Mouse (Mus musculus): ENCODE measurements around the gene Nr6a1. TPM values are rescaled to one million over a fixed set of nuclear protein-coding genes. Genes with fewer than 3 reads are reported as not detected.

Nr6a1 gene
- total and polyA plus RNA-seq, 3 experiments = 0.81 to 12.0 (median 7.7) TPM

DNA sequence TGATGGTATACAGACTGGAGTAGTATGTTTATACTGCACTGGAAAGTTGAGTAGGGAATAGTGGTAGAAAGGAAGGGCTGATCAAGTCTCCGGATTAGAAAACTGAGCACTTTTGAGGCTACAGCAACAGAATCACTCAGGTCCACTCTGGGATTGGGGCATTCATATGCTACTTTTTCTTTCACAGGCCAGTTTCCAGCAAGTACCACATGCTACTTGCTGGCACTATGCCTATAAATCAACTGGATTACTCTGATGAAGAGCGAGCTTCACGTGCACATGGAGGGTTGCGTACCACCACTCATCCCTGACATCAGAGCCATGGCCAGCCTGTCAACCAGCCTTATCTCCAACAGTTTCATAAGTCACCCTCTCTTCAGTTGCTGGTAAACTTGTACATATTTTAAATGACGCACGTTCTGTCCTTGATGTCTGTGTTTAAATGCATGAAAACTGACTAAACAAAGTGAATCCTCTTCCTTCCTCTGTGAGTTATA, 197.1 kb downstream of the Nr6a1 start:
- Histone ChIP-seq H3K9me3 (replicated peaks) (no peaks in the 10 kb centered on the region), H3K4me3 (ENCODE audit: low read depth, low read length) (no peak overlapping the region), H3K36me3 (replicated peaks) (peaks cover 16% of the 10 kb centered on the region), H3K27me3 (ENCODE audit: insufficient read depth, low read length) (no peaks in the 10 kb centered on the region), H3K4me1 (ENCODE audit: insufficient read depth, low read depth, low read length) (no peaks in the 10 kb centered on the region)
- ATAC-seq (ENCODE audit: extremely low read depth, insufficient number of reproducible peaks, low FRiP score, poor library complexity, severe bottlenecking) (no peak), DNase-seq (ENCODE audit: low spot score) (no peak)
- TF ChIP-seq TAL1 (conservative IDR thresholded peaks at IDR 0.05; ENCODE audit: low read depth, low read length) (no peak), GATA1 (IDR thresholded peaks at IDR 0.05; ENCODE audit: borderline replicate concordance, low read length) (no peak), POLR2AphosphoS5 (IDR thresholded peaks at IDR 0.05; ENCODE audit: insufficient replicate concordance, low read depth, low read length) (no peak), GATA2 (IDR thresholded peaks at IDR 0.05; ENCODE audit: borderline replicate concordance, low read depth, low read length) (no peak), CTCF (IDR thresholded peaks at IDR 0.05; ENCODE audit: low read depth, low read length) (no peak)

DNA sequence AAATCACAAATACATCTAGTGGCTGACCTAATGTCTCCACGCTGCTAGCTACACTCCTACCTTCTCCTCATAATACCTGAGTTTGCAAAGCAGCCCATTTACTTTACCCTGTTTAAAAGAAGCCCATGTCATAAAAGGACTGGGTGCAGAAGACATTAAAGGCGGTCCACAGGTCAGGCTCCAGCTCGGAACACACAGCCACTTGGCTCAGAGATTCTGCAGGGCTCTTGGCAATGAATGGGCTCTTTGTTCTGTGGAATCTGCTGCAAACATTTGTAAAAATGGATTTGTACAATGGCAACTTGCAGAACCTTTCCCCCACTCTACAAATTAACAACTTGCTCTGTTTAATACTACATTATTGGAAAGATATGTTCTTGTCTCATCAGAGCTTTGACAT, 202.1 kb downstream of the Nr6a1 start:
- peaks cover 10% of the 10 kb centered on the region for H3K36me3 ChIP-seq (replicated peaks)
- DNase-seq (ENCODE audit: low spot score) (no peak), ATAC-seq (ENCODE audit: extremely low read depth, insufficient number of reproducible peaks, low FRiP score, poor library complexity, severe bottlenecking) (no peak)
- H3K4me3 ChIP-seq (ENCODE audit: low read depth, low read length) = no peak overlapping the region
- H3K27me3 ChIP-seq (ENCODE audit: insufficient read depth, low read length) = peaks cover 4% of the 10 kb centered on the region; the same call in 1 of the 2 replicates
- H3K4me1 ChIP-seq (ENCODE audit: insufficient read depth, low read depth, low read length) = 0 out of 2 replicates have a peak, but pooled peaks cover 6% of the 10 kb centered on the region
- H3K9me3 ChIP-seq (replicated peaks) = no peaks in the 10 kb centered on the region
- TF ChIP-seq GATA1 (IDR thresholded peaks at IDR 0.05; ENCODE audit: borderline replicate concordance, low read length) (no peak), CTCF (IDR thresholded peaks at IDR 0.05; ENCODE audit: low read depth, low read length) (no peak), TAL1 (conservative IDR thresholded peaks at IDR 0.05; ENCODE audit: low read depth, low read length) (no peak), POLR2AphosphoS5 (IDR thresholded peaks at IDR 0.05; ENCODE audit: insufficient replicate concordance, low read depth, low read length) (no peak), GATA2 (IDR thresholded peaks at IDR 0.05; ENCODE audit: borderline replicate concordance, low read depth, low read length) (no peak)

DNA sequence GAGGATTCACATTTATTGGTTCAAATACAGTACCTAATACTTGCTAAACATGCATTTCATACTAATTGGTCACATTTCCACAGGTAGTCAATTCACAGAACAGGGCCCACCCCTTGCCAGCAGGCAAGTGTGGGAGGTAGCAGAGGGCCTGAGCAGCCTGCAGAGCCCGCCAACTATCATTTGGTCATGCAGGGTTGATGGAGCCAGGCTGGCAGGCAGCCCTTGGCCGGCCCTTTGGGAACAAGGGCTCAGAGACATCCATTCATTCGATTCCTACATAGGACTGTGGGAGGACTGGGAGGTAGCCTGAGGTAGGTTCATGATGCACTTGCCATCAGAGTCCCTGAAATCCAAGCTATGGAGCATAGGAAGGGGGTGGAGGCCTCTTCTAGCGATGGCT, 204.1 kb downstream of the Nr6a1 start:
- Histone ChIP-seq H3K4me1 (ENCODE audit: insufficient read depth, low read depth, low read length) (peaks cover 25% of the 10 kb centered on the region), H3K36me3 (replicated peaks) (peaks cover 6% of the 10 kb centered on the region), H3K9me3 (replicated peaks) (no peaks in the 10 kb centered on the region), H3K27me3 (ENCODE audit: insufficient read depth, low read length) (peaks cover 4% of the 10 kb centered on the region; the same call in 1 of the 2 replicates), H3K4me3 (ENCODE audit: low read depth, low read length) (no peak overlapping the region)
- no peak for DNase-seq (ENCODE audit: low spot score)
- TF ChIP-seq TAL1 (conservative IDR thresholded peaks at IDR 0.05; ENCODE audit: low read depth, low read length) (no peak), POLR2AphosphoS5 (IDR thresholded peaks at IDR 0.05; ENCODE audit: insufficient replicate concordance, low read depth, low read length) (no peak), CTCF (IDR thresholded peaks at IDR 0.05; ENCODE audit: low read depth, low read length) (no peak), GATA1 (IDR thresholded peaks at IDR 0.05; ENCODE audit: borderline replicate concordance, low read length) (no peak), GATA2 (IDR thresholded peaks at IDR 0.05; ENCODE audit: borderline replicate concordance, low read depth, low read length) (no peak)
- ATAC-seq (ENCODE audit: extremely low read depth, insufficient number of reproducible peaks, low FRiP score, poor library complexity, severe bottlenecking) = no peak

DNA sequence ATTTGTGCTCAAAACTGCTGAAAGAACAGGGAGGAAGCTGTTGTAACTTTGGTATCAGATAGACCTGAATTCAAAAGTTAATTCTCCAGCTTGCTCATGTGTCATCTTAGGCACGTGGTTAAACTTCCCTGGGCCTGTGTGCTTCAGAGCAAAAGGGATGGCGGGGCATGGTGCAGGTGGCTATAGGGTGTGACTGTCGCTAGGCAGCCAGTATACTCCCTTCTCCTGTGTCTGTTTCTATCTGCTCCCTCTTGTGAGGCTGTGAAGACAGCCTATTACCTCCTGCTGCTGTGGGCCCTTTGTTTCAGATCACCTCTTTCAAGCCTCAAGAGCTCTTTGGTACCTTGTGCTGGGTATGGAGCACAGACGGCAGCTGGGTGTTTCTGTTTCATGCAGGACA, 205.4 kb downstream of the Nr6a1 start:
- TF ChIP-seq GATA2 (IDR thresholded peaks at IDR 0.05; ENCODE audit: borderline replicate concordance, low read depth, low read length) (no peak), TAL1 (conservative IDR thresholded peaks at IDR 0.05; ENCODE audit: low read depth, low read length) (no peak), GATA1 (IDR thresholded peaks at IDR 0.05; ENCODE audit: borderline replicate concordance, low read length) (no peak), CTCF (IDR thresholded peaks at IDR 0.05; ENCODE audit: low read depth, low read length) (no peak), POLR2AphosphoS5 (IDR thresholded peaks at IDR 0.05; ENCODE audit: insufficient replicate concordance, low read depth, low read length) (no peak)
- DNase-seq (ENCODE audit: low spot score) (no peak), ATAC-seq (ENCODE audit: extremely low read depth, insufficient number of reproducible peaks, low FRiP score, poor library complexity, severe bottlenecking) (no peak)
- Histone ChIP-seq H3K4me3 (ENCODE audit: low read depth, low read length) (no peak overlapping the region), H3K36me3 (replicated peaks) (peaks cover 2% of the 10 kb centered on the region), H3K27me3 (ENCODE audit: insufficient read depth, low read length) (peaks cover 4% of the 10 kb centered on the region; the same call in 1 of the 2 replicates), H3K4me1 (ENCODE audit: insufficient read depth, low read depth, low read length) (peaks cover 36% of the 10 kb centered on the region), H3K9me3 (replicated peaks) (no peaks in the 10 kb centered on the region)

DNA sequence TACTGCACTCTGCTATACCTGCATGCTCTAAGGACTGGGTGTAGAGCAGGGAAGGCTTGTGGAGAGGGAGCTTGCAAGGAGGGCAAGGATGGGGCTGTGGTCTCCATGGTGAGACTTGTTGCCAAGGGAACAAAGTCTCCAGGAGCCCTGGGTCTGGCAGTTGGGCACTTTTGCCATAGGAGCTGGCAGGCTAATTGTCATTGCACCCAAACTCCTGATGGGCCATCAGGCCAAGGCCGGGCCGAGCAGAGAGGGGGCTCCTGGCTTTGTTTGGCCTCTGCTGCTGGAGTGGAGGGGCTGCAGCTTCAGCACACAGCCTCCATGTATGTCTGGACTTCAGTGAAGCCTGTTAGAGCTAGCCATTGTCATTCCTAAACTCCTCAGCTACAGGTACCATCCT, 206.8 kb downstream of the Nr6a1 start:
- peaks cover 36% of the 10 kb centered on the region for H3K4me1 ChIP-seq (ENCODE audit: insufficient read depth, low read depth, low read length)
- no peak for TF ChIP-seq CTCF (IDR thresholded peaks at IDR 0.05; ENCODE audit: low read depth, low read length)
- TF ChIP-seq POLR2AphosphoS5 (IDR thresholded peaks at IDR 0.05; ENCODE audit: insufficient replicate concordance, low read depth, low read length) = no peak
- no peak for TF ChIP-seq GATA2 (IDR thresholded peaks at IDR 0.05; ENCODE audit: borderline replicate concordance, low read depth, low read length)
- no peak for TF ChIP-seq GATA1 (IDR thresholded peaks at IDR 0.05; ENCODE audit: borderline replicate concordance, low read length)
- TF ChIP-seq TAL1 (conservative IDR thresholded peaks at IDR 0.05; ENCODE audit: low read depth, low read length) = no peak
- no peak overlapping the region for H3K4me3 ChIP-seq (ENCODE audit: low read depth, low read length)
- H3K36me3 ChIP-seq (replicated peaks) = no peaks in the 10 kb centered on the region
- H3K9me3 ChIP-seq (replicated peaks) = no peaks in the 10 kb centered on the region
- ATAC-seq (ENCODE audit: extremely low read depth, insufficient number of reproducible peaks, low FRiP score, poor library complexity, severe bottlenecking) = no peak
- H3K27me3 ChIP-seq (ENCODE audit: insufficient read depth, low read length) = peaks cover 4% of the 10 kb centered on the region; the same call in 1 of the 2 replicates
- DNase-seq (ENCODE audit: low spot score) = no peak

DNA sequence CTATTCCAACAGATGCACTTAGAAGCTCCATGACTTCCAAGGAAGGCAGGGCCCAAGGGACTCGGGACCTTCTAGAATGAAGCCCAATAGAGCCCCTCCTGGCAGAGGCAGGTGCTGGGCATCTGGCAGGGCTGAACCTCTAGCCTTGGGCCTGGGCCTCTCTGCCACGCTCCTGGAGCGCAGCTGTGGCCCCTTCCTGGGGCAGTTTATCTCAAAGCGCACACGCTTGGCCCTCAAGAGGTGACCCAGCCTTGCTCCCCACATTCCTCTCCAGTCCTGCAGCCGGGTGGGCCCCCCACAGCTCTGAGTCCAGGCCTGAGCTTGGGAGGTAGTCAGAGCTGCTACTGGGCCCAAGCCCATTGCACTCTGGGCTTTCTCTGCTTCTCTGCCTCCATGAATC, 208.1 kb downstream of the Nr6a1 start:
- peaks cover 4% of the 10 kb centered on the region; the same call in 1 of the 2 replicates for H3K27me3 ChIP-seq (ENCODE audit: insufficient read depth, low read length)
- ATAC-seq (ENCODE audit: extremely low read depth, insufficient number of reproducible peaks, low FRiP score, poor library complexity, severe bottlenecking) (peak; percentile 54), DNase-seq (ENCODE audit: low spot score) (no peak)
- H3K9me3 ChIP-seq (replicated peaks) = no peaks in the 10 kb centered on the region
- H3K4me1 ChIP-seq (ENCODE audit: insufficient read depth, low read depth, low read length) = peaks cover 36% of the 10 kb centered on the region
- H3K36me3 ChIP-seq (replicated peaks) = no peaks in the 10 kb centered on the region
- no peak for TF ChIP-seq TAL1 (conservative IDR thresholded peaks at IDR 0.05; ENCODE audit: low read depth, low read length)
- TF ChIP-seq GATA2 (IDR thresholded peaks at IDR 0.05; ENCODE audit: borderline replicate concordance, low read depth, low read length) = no peak
- no peak for TF ChIP-seq CTCF (IDR thresholded peaks at IDR 0.05; ENCODE audit: low read depth, low read length)
- TF ChIP-seq POLR2AphosphoS5 (IDR thresholded peaks at IDR 0.05; ENCODE audit: insufficient replicate concordance, low read depth, low read length) = no peak
- no peak for TF ChIP-seq GATA1 (IDR thresholded peaks at IDR 0.05; ENCODE audit: borderline replicate concordance, low read length)
- H3K4me3 ChIP-seq (ENCODE audit: low read depth, low read length) = no peak overlapping the region; the same call in 1 of the 2 replicates
